Mouse (Mus musculus) embryo, embryonic 9.5 days (tissue): Measurements from ENCODE around the gene Dok3.

ENCODE experiments used
- DNase-seq: peaks from one replicate; pipeline ENCODE4 v3.0.0-alpha.2; 2017; ENCODE audit errors: extremely low spot score

Gene Dok3

GRCm38 (mm10) chr13:55477492-55477891, 51.6 kb downstream of the Dok3 start:
- DNase-seq: no peak

- DNase-seq: no peak
Observed at GRCm38 (mm10) chr13:55476256-55476655, 52.8 kb downstream of the Dok3 start.

- DNase-seq: no peak
Observed at GRCm38 (mm10) chr13:55475750-55476149, 53.3 kb downstream of the Dok3 start.

GRCm38 (mm10) chr13:55474621-55475069, 54.5 kb downstream of the Dok3 start:
- DNase-seq: peak; percentile 63

GRCm38 (mm10) chr13:55473961-55474360, 55.1 kb downstream of the Dok3 start:
- DNase-seq: no peak
